Mouse (Mus musculus): Measurements from ENCODE around the gene Ngb. TPM values are rescaled to one million over a fixed set of nuclear protein-coding genes. Genes with fewer than 3 reads are reported as not detected.

The Ngb gene
- total RNA-seq, 2 experiments from 2014 or later, result 2.0 to 2.2 TPM

DNA sequence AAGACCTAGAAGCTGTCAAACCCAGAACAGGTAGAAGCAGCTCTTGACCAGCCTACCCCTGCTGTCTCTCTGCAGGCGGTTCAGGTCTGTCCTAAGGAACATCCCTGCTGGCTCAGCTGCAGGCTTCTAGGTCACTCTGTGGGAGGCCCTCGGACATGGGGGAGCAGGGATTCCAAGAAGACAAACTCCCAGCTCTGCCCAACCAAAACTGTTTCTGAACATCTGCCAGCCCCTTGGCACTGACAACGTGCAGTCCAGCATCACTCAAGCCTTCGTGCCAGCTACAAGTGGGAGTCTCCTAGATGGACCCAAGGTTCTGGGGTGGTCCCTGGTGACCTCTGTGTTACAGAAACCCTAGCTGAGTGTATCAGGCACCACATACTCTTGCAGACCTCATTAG is 9.1 kb downstream of the Ngb start:
- no peak for DNase-seq (ENCODE audit: extremely low spot score in 1 of 2, low spot score in 1 of 2)

DNA sequence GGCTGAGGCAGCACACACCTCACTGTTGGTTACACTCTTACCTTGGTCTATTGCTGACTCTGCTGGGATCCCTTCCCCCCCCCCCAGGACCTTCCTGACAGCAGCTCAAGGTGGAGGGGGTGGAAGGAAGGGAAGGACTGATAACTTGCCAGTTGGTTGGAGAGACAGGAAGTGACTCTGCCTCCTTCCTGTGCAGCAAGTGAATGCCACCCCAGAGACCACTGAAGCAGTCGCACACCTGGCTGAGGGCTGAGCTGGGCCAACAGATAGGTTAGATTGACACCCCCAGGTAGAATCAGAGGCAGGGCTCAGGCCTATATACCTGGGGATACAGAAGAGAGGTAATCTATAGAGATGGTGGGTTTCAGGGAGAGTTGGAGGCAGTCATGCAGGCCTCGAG is 10.4 kb downstream of the Ngb start:
- DNase-seq (ENCODE audit: extremely low spot score in 1 of 2, low spot score in 1 of 2), result no peak

DNA sequence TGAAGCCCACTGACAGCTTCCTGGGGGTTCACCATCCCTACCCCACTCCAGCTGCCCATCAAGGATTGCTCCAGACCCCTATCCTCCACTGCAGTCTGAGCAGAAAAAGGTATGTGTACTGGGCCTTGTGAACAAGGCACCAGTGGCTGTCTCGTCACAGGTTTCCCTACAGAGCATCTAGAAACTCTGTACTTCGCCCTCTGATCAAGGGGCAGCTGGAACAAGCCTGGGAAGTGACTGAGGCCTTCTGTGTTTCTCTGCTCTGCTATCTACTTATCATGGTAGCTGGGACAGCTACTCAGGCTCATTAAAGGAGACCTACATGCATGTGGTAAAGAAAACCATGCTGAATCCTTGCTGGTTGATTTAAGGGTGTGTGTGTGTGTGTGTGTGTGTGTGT is 12.6 kb downstream of the Ngb start:
- DNase-seq (ENCODE audit: extremely low spot score in 1 of 2, low spot score in 1 of 2), result no peak

DNA sequence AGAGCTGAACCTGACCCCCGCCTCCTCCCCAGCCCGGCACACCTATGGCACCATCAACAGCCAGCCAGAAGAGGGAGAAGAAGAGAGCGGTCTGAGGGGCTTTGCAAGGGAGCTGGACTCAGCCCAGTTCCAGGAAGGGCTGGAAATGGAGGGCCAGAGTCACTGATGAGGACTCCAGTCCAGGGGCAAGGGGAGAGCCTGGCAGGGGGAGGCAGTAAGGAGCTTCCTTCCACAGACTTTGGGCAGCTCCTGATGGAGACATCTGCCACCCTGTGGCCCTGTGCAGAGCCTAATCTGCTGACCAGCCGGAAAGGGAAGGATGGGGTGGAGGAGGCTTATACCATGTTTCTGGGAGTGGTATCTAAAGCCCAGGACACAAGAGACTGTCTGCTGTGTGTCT is 13.1 kb downstream of the Ngb start:
- DNase-seq (ENCODE audit: extremely low spot score in 1 of 2, low spot score in 1 of 2), result no peak

DNA sequence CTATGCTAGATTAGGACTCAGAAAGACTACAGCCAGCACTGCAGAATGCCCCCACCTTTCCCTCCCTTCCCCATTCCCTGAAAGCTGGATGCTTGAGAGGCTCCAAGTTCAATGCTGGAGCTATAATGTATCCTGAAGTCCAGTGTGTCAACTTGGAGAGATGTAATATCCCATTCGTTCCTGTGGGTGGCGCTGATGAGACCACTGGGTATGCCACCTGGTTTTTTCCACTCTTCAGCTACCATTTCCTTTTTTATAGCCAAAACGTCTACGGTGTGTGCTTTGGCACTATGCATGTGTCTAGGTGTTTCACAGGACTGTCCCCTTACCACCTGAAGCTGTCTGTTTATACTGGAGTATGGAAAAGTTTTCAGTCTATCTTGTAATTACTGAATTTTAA is 14.0 kb downstream of the Ngb start:
- DNase-seq (ENCODE audit: extremely low spot score in 1 of 2, low spot score in 1 of 2), result peak in 1 of 2 experiments; percentile 37

DNA sequence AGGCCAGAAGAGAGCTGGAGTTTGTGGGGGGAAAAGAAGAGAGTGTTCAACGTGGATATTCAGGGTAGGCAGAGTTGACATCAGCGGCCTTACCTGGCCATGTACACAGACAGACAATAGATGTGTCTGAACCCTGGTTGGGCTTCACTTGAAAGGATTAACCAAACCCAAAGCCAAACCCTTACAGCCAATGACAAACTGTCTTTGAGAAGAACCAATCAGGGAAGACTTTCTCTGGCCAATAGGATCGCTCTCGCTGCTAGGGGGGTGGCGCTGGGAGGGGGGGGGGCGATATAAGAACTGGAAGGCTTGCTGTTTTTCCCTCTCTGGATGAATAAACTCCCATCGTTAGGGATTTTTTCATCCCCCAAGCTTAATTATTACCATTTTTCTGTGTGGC is 15.1 kb downstream of the Ngb start:
- DNase-seq (ENCODE audit: extremely low spot score in 1 of 2, low spot score in 1 of 2), result no peak

DNA sequence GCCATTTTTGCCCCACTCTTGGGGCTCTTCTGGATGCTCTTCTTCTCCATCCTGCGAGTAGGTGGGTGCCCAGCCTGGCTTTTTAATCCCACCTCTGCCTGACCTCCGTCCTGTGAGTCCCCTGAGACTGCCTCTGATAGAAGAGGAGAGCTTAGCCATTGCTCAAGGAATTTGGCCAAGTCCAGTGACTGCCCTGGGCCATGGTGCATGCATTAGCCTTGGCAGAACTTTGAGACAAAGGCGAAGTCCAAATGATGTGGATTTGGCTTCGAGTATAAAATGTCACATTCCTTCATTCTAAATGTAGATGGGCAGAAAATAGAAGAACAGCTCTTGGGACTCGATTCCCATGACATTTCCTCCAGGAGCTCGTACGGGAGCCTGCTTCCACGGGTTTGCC is 19.5 kb downstream of the Ngb start:
- no peak for DNase-seq (ENCODE audit: extremely low spot score in 1 of 2, low spot score in 1 of 2)

DNA sequence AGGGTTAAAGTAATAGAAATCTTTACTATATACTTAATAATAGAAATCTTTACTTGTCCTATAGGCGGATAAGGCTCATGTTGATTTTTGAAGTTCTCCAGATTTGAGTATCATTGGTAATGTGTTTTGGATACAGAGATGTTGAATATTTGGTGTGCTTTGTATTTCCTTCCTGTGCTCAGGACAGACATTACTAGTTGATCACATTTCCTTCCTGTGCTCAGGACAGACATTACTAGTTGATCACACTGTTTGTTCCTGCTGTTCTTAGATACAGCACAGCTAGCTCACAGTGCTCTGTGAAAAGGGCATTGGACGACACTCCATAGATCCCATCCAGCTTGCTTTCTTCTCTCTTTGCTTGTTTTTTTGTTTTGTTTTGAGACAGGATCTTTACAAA is 25.7 kb downstream of the Ngb start:
- no peak for DNase-seq (ENCODE audit: extremely low spot score in 1 of 2, low spot score in 1 of 2)

DNA sequence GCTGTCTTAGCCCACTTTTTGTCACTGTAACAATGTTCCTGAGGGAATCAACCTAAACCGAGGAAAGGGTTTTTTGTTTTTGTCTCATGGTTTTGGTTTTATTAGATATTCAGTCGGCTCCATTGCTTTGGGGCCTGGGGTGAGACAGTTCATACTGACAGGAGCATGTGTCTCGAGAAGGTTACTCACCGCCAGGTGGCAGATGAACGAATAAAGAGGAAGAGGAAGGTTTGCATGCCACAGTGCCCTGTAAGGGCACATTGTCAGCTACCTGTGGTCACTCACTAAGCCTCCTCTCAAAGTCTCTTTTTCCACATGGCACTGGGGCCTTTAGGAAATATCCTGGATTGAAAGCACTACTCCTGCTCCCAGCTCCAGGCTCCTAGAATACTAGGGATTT is 31.8 kb downstream of the Ngb start:
- no peak for DNase-seq (ENCODE audit: extremely low spot score in 1 of 2, low spot score in 1 of 2)

DNA sequence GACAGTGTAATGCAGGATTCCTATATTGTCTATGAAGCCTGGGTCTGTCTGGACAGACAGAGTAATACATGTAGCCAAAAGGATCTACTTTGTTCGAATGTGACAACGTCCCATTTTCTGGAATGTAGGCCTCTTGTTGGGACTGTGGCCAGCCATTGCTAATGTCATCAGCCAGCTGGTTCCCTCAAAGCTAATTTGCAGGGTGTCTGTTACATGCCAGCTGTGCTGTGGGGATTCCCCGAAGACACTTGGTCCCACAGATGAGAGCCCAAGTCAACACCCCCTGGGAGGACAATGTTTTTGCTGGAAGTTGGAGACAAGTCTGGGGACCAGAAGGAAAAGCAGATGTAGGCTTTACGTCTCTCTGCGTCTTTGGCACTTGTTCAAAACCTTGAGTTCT is 35.9 kb downstream of the Ngb start:
- peak in 1 of 2 experiments; percentile 45 for DNase-seq (ENCODE audit: extremely low spot score in 1 of 2, low spot score in 1 of 2)

DNA sequence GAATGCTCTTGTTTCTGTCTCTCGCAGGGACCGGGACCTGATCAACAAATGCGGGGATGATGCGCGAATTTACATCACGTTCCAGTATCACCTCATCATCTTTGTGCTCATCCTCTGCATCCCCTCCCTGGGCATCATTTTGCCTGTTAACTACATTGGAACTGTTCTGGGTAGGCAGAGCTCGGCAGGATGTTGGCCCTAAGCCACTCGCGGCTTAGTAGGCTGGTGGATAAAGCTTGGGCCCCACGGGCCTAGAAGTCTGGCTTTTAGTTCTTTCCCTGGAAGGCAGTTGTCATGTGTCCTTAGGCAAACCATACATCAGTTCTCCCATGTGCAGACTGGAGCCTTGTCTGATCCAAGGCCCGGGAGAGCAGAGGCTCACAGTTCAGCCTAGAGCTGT is 36.9 kb downstream of the Ngb start:
- DNase-seq (ENCODE audit: extremely low spot score in 1 of 2, low spot score in 1 of 2), result no peak

DNA sequence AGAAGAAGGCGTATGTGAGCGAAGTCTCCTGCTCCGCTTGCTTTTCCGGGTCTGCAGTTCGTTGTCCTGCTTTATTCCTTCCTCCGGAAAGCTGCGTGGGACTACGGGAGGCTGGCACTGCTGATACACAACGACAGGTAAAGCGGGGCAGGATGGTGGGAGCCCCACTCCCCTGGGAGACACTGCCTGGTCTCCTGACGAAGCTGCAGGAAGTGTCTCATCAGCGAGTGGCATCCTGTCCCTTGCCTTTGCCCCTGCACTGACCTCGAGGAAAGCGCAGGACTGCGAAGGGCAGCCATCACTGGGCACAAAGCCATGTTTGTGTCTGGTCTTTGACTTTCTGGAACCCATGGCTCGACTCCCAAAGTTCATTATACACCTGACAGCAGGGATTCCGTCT is 45.3 kb downstream of the Ngb start:
- no peak for DNase-seq (ENCODE audit: extremely low spot score in 1 of 2, low spot score in 1 of 2)

DNA sequence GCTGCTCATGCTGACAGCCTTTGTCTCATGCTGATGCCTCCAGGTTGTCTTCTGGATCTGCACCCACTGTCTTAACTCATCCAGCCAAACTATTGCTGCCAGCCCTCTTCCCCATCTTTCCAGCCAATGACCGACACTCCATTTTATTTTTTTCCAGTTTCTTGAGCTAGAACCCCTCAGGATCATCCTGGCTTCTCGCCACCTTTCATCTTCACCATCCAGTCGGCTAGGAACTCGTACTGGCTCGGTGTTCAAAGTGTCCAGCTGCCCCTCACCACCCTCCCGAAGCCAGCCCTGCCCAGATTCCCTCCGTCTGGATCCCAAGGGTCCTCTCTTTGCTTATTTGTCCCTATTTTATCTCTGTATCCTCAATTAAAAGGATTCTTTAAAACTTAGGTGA is 47.5 kb downstream of the Ngb start:
- DNase-seq (ENCODE audit: extremely low spot score in 1 of 2, low spot score in 1 of 2), result no peak

DNA sequence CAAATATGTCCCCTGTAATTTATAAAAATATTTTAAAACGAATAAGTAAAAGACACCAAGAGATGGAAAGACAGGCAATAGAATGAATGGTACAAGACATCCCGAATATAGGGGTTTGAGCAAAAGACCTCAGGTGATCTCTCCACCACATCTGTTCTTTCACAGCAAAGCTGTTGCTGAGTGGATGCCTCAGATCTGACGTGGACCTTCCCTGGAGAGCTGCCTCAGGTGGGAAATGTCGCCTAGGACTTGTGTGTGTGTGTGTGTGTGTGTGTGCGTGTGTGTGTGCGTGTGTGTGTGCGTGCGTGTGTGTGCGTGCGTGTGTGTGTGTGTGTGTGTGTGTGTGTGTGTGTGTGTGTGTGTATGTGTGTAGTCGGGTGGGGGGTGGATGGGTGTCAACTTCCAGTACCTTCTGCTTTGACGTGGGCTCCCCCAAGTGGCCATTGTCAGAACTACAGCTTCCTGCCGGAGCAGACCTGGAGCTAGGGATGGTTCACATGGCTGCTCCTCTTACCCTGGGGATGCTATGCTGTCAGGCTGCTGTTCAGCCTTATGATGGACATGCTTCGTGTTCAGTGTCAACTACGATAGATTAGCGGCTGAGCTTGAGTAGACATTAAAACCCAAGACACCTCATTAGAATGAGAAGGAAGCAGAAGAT is 49.5 kb downstream of the Ngb start:
- peak; percentile 92 to 99 for DNase-seq (ENCODE audit: extremely low spot score in 1 of 2, low spot score in 1 of 2)

DNA sequence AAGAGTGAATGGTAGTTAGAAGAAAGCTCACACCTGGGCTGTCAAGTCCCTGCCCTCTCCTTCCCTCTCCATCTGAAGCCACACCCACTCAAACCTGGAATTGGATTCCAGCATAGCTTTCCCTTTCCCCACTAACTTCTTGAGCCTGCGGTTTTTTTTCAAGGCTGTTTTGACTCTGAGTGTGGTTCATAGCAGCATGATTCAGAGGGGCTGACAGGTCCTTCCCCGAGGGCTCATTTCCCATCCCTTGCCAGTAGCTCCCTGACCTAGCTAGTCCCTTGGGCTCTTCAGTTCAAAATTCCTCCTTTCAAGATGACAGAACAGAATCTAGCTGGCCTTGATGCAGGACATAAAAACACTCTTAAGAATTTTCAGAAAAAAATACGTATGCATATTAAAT is 54.8 kb downstream of the Ngb start:
- no peak for DNase-seq (ENCODE audit: extremely low spot score in 1 of 2, low spot score in 1 of 2)

Other genes starting within 250 kb of the Ngb start
- 10 to 100 TPM; 68.0 to 70.8 TPM for gene Irf2bpl, start 217.7 kb downstream of the Ngb start, total RNA-seq (2021)
- gene Cipc, start 155.5 kb downstream of the Ngb start, total RNA-seq (2021), result 10 to 100 TPM; 62.0 to 74.2 TPM
- 10 to 100 TPM; 10.3 to 10.9 TPM for gene Zdhhc22, start 112.1 kb downstream of the Ngb start, total RNA-seq (2021)
- gene Tmem63c, start 81.2 kb downstream of the Ngb start, total RNA-seq (2021), result 10 to 100 TPM; 32.4 to 35.6 TPM
- 10 to 100 TPM; 45.3 to 47.7 TPM for gene Gstz1, start 44.6 kb upstream of the Ngb start, total RNA-seq (2021)
- gene Pomt2, start 45.4 kb upstream of the Ngb start, total RNA-seq (2021), result 10 to 100 TPM; 17.5 to 19.2 TPM
- 1 to 10 TPM; 2.2 to 3.9 TPM for gene Samd15, start 97.2 kb upstream of the Ngb start, total RNA-seq (2021)
- gene Tmed8, start 97.9 kb upstream of the Ngb start, total RNA-seq (2021), result 10 to 100 TPM; 27.6 to 28.9 TPM
- gene Noxred1, start 136.2 kb upstream of the Ngb start, total RNA-seq (2021), result 1 to 10 TPM; 1.6 to 1.7 TPM
- 10 to 100 TPM; 53.9 to 59.5 TPM for gene Vipas39, start 163.7 kb upstream of the Ngb start, total RNA-seq (2021)
- gene Ahsa1, start 163.9 kb upstream of the Ngb start, total RNA-seq (2021), result 100 to 1,000 TPM; 167 to 194 TPM
- under 1 TPM; 0.25 to 0.70 TPM for gene Ism2, start 197.2 kb upstream of the Ngb start, total RNA-seq (2021)

All from layer of hippocampus, postnatal 25 days (tissue).